Mouse (Mus musculus) frontal cortex, adult (tissue): ENCODE measurements around the gene Rgs10.

Experiments used
- ATAC-seq: cut with Nextera tagmentation; 2 replicates; pipeline ENCODE4 v1.9.2; 2017; ENCODE audit warnings: mild to moderate bottlenecking, moderate library complexity, mixed read lengths; ENCODE audit not compliant: low TSS enrichment

Rgs10 gene

DNA sequence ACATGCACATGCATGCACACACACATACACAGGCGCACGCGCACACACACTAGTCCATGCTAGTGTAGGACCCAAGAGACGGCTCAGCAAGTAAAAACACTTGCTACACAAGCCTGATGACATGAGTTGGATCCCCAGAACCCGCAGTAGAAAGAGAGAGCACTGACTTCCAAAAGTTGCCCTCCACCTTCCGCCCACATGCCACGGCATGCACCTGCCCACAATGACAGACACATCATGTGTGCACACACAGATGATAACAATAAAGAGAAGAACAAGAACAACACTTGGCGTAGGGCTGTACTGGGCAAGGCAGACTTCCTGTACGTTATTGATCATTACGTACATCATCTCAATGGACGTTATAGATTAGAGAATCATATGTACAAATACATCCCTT, 44.4 kb downstream of the Rgs10 start:
- ATAC-seq = no peak

DNA sequence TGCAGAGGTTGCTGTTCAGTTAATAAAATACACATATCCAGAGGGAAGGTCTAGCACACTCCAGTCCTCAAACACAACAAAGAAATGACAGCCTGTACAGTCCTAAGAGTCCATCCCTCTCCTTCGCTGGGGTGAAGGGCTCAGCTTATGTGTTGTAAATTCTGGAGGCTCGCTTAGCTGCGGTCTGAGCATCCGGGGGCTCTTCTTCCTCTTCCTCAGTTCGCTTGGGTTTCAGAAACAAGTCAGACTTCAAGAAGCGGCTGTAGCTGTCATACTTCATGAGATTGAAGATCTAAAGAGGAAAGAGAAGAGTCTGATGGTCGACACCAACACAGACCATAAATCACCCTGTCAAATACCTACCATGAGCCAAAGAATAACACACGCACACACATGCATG, 44.8 kb downstream of the Rgs10 start:
- ATAC-seq = no peak

DNA sequence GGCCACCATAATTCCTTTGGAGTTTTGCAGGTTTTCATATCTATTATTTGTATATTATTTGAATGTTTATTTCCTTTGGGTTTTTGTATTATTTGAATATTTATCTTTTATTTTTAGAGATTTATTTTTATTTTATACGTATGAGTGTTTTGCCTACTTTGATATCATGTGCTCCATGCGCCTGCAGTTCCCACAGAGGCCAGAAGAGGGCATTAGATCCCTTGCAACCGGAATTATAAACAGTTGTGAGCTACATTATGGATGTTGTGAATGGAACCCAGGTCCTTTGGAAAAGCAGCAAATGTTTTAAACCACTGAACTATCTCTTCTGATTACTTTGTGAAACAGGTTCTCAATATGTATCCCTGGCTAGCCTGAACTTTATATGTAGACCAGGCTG, 46.2 kb downstream of the Rgs10 start:
- no peak for ATAC-seq

GRCm38 (mm10) chr7:128369366-128369765, 49.2 kb downstream of the Rgs10 start:
- ATAC-seq = no peak

GRCm38 (mm10) chr7:128368828-128369227, 49.7 kb downstream of the Rgs10 start:
- no peak for ATAC-seq

DNA sequence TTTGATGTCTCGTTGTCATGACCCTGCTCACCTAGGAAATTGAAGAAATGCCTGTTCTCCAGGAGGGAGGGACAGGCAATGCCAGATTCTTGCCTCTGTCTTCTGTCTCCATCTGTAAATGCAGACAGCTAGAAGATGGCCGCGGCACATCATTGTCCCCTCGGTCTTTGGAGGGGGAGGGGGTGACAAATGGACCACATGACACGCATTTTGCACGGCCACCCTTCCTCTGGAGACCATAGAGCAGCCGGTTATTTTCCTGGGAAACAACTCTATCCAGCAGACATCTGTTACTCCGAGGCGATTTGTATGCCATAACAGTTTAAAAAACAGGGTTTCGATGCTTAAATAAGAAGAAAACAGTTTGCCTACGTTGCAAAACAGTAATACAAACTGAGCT, 51.9 kb downstream of the Rgs10 start:
- ATAC-seq = no peak

DNA sequence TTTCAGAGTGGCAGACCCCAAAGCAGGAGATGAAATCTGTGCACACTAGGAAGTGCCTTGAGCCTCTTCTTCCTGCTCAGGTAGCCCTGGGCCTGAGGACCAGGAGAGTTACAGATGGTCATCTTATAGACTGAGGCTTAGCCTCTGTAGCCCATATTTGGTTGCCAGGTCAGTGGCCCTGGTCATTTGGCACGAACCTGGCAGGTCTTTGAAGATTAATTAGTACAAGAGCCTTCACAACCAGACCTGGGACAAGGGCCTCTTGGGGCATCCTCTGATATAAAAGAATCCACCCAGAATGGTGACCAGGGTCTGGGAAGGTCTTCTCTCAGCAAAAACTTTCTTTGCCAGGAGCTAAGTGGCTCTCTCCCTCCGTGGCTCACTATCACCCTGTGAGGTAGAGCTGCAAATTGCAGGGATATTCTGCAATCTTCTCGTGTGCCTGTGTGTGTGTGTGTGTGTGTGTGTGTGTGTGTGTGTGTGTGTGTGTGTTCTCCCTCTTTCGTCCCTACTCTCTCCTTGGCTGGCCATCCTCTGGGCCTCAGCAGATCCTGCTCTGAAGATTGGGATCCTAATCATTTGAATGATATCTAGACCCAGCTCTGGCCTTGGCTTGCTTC, 53.4 kb downstream of the Rgs10 start:
- ATAC-seq = no peak

DNA sequence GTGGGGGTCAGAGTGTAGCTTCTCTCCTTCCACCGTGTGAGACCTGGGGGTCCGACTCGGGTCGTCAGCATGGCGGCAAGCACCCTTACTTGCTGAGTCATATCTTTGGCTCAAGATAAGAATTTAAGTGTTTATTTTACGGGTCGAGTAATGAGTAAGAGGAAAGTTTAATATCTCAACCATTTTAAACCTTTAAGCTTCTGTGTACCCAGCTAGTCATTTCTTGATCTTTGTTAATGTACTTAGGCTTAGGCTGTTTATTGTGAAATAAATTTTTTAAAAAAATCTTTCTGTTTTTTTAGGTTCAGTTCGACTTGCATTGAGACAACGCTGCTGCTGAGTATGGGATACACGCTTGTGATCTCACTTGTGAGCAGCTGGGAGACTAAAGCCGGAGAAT, 54.0 kb downstream of the Rgs10 start:
- ATAC-seq = no peak

GRCm38 (mm10) chr7:128363806-128364205, 54.8 kb downstream of the Rgs10 start:
- ATAC-seq = no peak

DNA sequence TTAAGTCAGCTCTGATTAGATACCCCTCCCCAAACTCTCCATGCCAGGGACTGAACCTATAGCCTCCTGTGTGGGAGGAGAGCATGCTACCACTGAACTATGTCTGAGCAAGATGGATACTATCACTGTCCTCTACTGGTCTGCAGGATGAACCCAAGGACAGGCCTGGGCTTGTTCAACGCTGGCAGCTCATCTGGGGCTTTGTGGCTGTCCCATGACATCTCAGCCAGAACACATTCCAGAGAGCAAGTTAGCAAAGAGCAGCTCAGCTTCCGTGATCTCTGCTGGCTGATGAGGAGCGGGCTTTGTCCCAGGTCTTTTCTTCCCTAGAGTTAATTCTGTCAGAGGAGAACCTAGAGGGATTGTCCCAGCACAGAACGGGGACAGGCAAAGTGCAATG, 55.6 kb downstream of the Rgs10 start:
- no peak for ATAC-seq

- no peak for ATAC-seq
These were observed 58.8 kb downstream of the Rgs10 start for GRCm38 (mm10) chr7:128359741-128360140.

DNA sequence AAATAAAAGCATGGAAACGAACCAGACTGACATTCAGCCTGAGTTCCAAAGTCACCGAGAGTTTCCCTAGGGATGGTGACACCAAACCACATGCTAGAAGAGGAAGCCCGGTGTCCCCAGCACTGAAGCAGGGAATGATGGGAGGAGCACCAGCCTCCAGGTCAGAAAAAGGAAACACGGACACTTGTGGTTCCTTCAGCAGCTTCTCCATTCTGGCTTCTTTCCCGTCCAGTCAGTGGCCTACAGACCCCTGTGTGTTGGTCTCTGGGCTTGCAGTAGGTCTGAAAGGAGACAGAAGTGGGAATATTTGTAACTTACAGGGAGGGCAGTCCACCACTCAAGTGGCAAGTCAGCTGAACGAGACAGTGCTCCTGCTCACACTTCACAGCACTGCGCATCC, 59.4 kb downstream of the Rgs10 start:
- no peak for ATAC-seq

DNA sequence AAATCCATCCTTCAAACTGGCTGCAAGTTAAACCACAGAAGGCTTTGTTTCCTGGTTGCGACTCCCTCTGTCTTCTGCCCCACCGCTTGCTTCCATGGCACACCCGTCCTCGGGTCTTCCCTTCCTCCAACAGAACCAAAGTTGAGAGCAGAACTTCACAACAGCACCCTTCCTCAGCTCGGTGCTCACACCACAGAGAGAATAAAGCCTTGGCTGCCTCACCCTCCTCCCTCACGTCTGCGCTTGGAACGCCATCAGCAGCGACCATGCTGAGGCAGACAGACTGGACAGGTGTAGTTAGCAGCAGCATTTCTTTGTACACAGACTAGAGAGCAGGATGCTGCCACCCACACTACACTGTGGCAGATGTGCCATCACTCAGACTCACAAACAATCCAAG, 59.8 kb downstream of the Rgs10 start:
- ATAC-seq = no peak

- peak; percentile 76; the same call in 1 of the 2 replicates for ATAC-seq
These were observed 61.4 kb downstream of the Rgs10 start for GRCm38 (mm10) chr7:128356868-128357755.

DNA sequence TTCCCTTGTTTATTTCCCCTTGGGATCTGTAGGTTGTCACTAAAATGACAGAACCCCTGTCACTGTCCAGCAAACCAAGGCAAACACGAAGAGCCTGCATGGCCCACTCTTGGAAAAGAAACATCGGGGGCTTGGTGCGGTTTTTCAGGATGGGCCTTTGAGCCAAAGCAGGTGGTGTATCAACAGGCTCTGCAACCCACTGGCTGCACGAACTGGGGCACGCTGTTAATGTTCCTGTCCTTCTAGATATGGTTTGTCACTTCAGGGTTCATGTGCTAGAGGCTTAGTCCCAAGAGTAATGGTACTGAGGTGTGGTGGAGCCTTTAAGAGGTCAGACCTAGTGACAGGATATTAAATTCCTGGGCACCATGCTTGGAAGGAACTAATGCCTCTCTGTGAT, 63.1 kb downstream of the Rgs10 start:
- no peak for ATAC-seq

DNA sequence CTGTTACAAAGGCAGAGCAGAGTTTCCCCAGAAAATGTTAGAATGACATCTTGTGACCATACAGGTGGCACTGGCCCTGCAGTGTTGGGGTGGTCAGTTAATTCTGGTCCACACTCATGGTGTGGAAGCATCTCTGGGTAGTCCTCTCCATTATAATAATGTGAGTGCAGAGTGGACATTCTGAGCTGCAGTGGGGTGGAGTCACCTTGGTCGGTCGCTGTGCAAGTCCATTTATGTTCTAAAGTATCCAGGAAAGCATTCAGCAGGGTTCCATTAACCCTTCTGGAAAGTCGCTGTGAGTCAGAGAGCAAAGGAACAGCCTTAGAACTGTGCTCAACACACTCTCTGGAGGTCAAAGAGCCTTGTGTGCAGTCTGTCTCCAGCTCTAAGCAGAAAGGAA, 65.8 kb downstream of the Rgs10 start:
- no peak for ATAC-seq

GRCm38 (mm10) chr7:128351176-128351575, 67.4 kb downstream of the Rgs10 start:
- ATAC-seq = no peak

DNA sequence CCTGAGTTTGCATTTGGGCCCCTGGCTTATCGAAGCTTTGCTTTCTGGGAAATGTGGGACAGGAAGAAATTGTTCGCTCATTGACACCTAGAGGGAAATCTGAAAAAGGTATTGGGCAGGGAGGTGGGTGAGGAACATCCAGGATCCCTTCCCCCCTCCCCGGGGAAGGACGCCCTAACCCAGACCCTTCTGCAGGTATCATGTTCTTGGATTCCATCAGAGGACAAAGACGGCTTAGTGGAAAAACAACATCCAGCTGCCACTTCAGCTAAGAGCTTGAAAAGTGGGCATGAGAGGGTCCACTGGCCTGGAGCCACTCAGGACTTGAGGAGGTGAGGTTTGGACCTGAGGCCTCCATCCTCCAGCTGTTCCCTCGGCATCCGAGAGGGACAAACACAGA, 68.2 kb downstream of the Rgs10 start:
- ATAC-seq = no peak

DNA sequence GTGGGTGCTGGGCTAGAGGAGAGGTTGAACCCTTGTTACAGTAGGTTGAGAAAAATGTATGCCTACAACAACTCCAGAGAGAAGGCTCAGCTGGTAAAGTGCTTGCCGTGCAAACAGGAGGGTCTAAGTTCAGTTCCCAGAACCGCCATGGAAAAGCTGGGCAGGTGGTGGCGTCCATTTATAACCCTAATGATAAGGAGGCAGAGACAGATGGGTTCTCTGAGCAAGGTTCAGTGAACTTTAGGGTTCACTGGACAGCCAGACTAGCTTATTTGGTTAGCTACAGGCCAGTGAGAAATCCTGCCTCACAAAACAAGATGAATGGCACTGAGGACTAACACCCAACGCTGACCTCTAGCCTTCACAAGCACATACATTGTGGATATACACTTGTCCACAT, 68.8 kb downstream of the Rgs10 start:
- ATAC-seq = no peak

DNA sequence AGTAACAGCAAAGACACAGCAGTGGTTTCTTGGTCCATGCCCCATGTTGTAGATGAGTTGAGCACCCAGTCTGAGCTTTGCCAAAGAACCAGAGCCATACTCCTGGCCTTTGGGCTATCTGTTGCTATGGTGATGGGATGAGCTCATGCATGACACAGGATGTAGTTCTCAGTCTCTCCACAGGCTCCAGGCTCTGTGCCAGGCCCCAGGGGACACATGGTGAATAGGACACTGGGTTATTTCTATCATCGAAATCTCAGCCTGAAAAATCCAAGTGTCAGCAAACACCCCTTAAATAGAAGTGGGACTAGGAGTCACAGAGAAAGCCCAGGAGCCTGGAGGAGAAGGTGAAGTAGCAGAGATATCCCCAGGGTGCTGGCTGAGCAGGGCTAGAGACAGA, 70.0 kb downstream of the Rgs10 start:
- no peak for ATAC-seq

GRCm38 (mm10) chr7:128346991-128347390, 71.6 kb downstream of the Rgs10 start:
- ATAC-seq = no peak

DNA sequence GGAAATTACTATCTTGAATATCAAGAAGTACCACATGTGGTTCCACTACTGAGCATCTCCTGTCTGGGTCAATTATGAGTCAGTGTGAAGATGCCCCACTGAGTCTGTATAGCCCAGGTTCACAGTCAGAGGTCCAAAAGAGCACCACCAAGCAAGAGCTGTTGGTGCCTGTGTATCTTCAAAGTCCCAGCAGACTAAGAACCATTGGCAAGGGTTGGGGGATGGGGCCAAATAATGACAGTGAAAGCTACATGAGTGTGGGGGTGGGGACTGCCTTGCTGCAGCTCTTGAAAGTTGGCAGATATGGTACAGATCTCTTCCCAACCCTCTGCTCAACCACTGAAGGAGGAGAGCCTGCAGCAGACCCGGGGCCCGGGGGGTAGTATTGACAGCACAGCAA, 72.0 kb downstream of the Rgs10 start:
- ATAC-seq = no peak

GRCm38 (mm10) chr7:128345691-128346090, 72.9 kb downstream of the Rgs10 start:
- no peak for ATAC-seq
